Mouse (Mus musculus): ENCODE results near the gene Cntn5.

GRCm38 (mm10) chr9:9920580-9920979, 984.0 kb downstream of the Cntn5 start:
- TF ChIP-seq CTCF (IDR thresholded peaks at IDR 0.05; ENCODE audit: borderline replicate concordance, insufficient read depth, low read depth, low read length) (no peak), POLR2A (IDR thresholded peaks at IDR 0.05; ENCODE audit: borderline replicate concordance, insufficient read depth, low read length) (no peak)

Data from cerebellum, adult 2 months (tissue).